Mouse (Mus musculus) cerebellum, adult 9-11 months (tissue): Measurements from ENCODE around the gene Slc4a3.

Experiments used
- DNase-seq: peaks from one replicate; pipeline ENCODE4 v3.0.0; 2022

The Slc4a3 gene

GRCm38 (mm10) chr1:75545965-75546956 lies at the start of gene Slc4a3:
Gene Slc4a3, plus strand, starts transcription at chr1:75546266.
- DNase-seq, result peak; percentile 83

GRCm38 (mm10) chr1:75498897-75499296 lies 47.2 kb upstream of the Slc4a3 start:
- DNase-seq, result no peak

GRCm38 (mm10) chr1:75499441-75499840 lies 46.6 kb upstream of the Slc4a3 start:
- no peak for DNase-seq

- no peak for DNase-seq
Measured at GRCm38 (mm10) chr1:75501905-75502304, 44.2 kb upstream of the Slc4a3 start.

GRCm38 (mm10) chr1:75502945-75503650 lies 43.0 kb upstream of the Slc4a3 start:
- no peak for DNase-seq

- DNase-seq, result peak; percentile 49
Measured at GRCm38 (mm10) chr1:75503651-75503980, 42.5 kb upstream of the Slc4a3 start.

- no peak for DNase-seq
Measured at GRCm38 (mm10) chr1:75504256-75505045, 41.6 kb upstream of the Slc4a3 start.

- peak; percentile 92 for DNase-seq
Measured at GRCm38 (mm10) chr1:75505159-75505955, 40.7 kb upstream of the Slc4a3 start.

GRCm38 (mm10) chr1:75505956-75506831 lies 39.9 kb upstream of the Slc4a3 start, which contains the start of gene Obsl1:
Gene Obsl1, minus strand, starts transcription at chr1:75506452.
- peak; percentile 74 for DNase-seq

- DNase-seq, result peak; percentile 58
Measured at GRCm38 (mm10) chr1:75507006-75507405, 39.1 kb upstream of the Slc4a3 start, which contains the start of gene Inha. Gene Inha, plus strand, starts transcription at chr1:75507077.

- no peak for DNase-seq
Measured at GRCm38 (mm10) chr1:75509586-75509985, 36.5 kb upstream of the Slc4a3 start.

- DNase-seq, result no peak
Measured at GRCm38 (mm10) chr1:75510154-75510553, 35.9 kb upstream of the Slc4a3 start.

GRCm38 (mm10) chr1:75511437-75512210 lies 34.4 kb upstream of the Slc4a3 start:
- no peak for DNase-seq

GRCm38 (mm10) chr1:75512550-75512949 lies 33.5 kb upstream of the Slc4a3 start:
- no peak for DNase-seq

- no peak for DNase-seq
Measured at GRCm38 (mm10) chr1:75516703-75517380, 29.2 kb upstream of the Slc4a3 start.

GRCm38 (mm10) chr1:75517984-75518383 lies 28.1 kb upstream of the Slc4a3 start:
- no peak for DNase-seq

GRCm38 (mm10) chr1:75518427-75518826 lies 27.6 kb upstream of the Slc4a3 start:
- no peak for DNase-seq

- no peak for DNase-seq
Measured at GRCm38 (mm10) chr1:75519576-75519975, 26.5 kb upstream of the Slc4a3 start.

GRCm38 (mm10) chr1:75521321-75522031 lies 24.6 kb upstream of the Slc4a3 start, which contains the start of gene Stk11ip:
Gene Stk11ip, plus strand, starts transcription at chr1:75521529.
- DNase-seq, result peak; percentile 91
